9 mouse cellular contexts compared by ENCODE assay signal in the genomic region with DNA sequence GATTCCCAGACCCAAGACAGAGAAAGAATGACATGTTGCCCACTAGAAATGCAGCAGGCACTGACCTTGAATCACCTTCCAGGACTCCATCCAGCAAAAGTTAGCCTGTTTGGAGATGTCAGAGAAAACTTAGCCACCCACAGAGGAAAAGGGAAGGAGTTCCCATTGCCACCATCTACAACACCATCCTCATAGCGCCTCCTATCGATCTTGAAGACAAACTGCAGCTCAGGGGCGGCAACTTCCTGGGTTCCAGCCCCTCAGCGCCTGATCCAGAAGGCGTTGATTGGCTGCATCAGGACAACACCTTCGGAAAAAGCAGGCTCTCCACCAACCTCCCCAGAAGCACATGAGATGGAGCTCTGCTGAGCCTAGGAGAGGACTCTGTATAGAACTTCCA. TPM values are rescaled to one million over a fixed set of nuclear protein-coding genes. Genes with fewer than 3 reads are reported as not detected.
DNase-seq lines count a peak whose midpoint lies in the region; ATAC-seq and TF ChIP-seq lines count a peak whose summit lies in the region.
"Had no signal": no experiment of that assay in that cellular context is flagged by ENCODE, and none has a peak within 500 bp of the region (broad histone marks: within the 10 kb centered on the region; RNA-seq: fewer than 3 reads in every experiment).

No protein-coding gene starts in this region.

- no peak overlapping the region for H3K27ac ChIP-seq in cortical plate, adult 2 months (ENCODE audit: insufficient read depth, low read length)
- no peak overlapping the region for H3K27ac ChIP-seq in heart, embryonic 10.5 days
- no peak overlapping the region for H3K27ac ChIP-seq in neural tube, embryonic 13.5 days (replicated peaks)

- WGBS in heart, embryonic 10.5 days: 14% methylated on average over 6 of the region's 6 CpGs
- WGBS in neural tube, embryonic 13.5 days: 20% methylated on average over 6 of the region's 6 CpGs

- no peaks in the 10 kb centered on the region; the same call in 1 of the 2 replicates for H3K4me1 ChIP-seq in cortical plate, adult 2 months (ENCODE audit: control insufficient read depth, insufficient read depth, low read length)
- peaks cover 39% of the 10 kb centered on the region for H3K4me1 ChIP-seq in heart, embryonic 10.5 days
- H3K4me1 ChIP-seq in neural tube, embryonic 13.5 days (replicated peaks): peaks cover 26% of the 10 kb centered on the region

- H3K4me2 ChIP-seq in neural tube, embryonic 13.5 days: peak overlapping the region; percentile 93

- peaks cover 27% of the 10 kb centered on the region for H3K27me3 ChIP-seq in heart, embryonic 10.5 days (ENCODE audit: insufficient read depth, poor library complexity, severe bottlenecking)
- peaks cover 45% of the 10 kb centered on the region for H3K27me3 ChIP-seq in neural tube, embryonic 13.5 days

- no peaks in the 10 kb centered on the region for H3K36me3 ChIP-seq in heart, embryonic 10.5 days
- no peaks in the 10 kb centered on the region for H3K36me3 ChIP-seq in neural tube, embryonic 13.5 days

- H3K9me3 ChIP-seq in heart, embryonic 10.5 days: no peaks in the 10 kb centered on the region
- no peaks in the 10 kb centered on the region for H3K9me3 ChIP-seq in neural tube, embryonic 13.5 days
- H3K9me3 ChIP-seq: megakaryocyte, embryonic 14.5 days had no signal

- H3K9ac ChIP-seq in neural tube, embryonic 13.5 days: no peak overlapping the region

- peak; percentile 46 for TF ChIP-seq CTCF in cortical plate, adult 2 months (IDR thresholded peaks at IDR 0.05; ENCODE audit: extremely low read depth, insufficient read depth, low read length)

- no peak for ATAC-seq in neural tube, embryonic 13.5 days (ENCODE audit: low read depth)

- peak; percentile 12 for DNase-seq in layer of hippocampus, adult 9-11 months
- DNase-seq in layer of hippocampus, adult 18-20 months (ENCODE audit: low spot score in 2 of 2): no peak
- peak; percentile 80 for DNase-seq in heart, embryonic 10.5 days (ENCODE audit: low spot score)
- peak; percentile 52 to 72 for DNase-seq in kidney, postnatal 25 days
- DNase-seq in left cerebral cortex, adult 18-20 months (ENCODE audit: low spot score in 2 of 2): no peak
- DNase-seq in right cerebral cortex, postnatal 14 days: no peak

- peak overlapping the region; percentile 68 for H3K4me3 ChIP-seq in cortical plate, adult 2 months (ENCODE audit: insufficient read depth, low read length)
- peak overlapping the region; percentile 73 for H3K4me3 ChIP-seq in heart, embryonic 10.5 days
- peak overlapping the region; percentile 54 for H3K4me3 ChIP-seq in neural tube, embryonic 13.5 days
- H3K4me3 ChIP-seq: megakaryocyte, embryonic 14.5 days had no signal

- TF ChIP-seq POLR2A in cortical plate, adult 2 months (IDR thresholded peaks at IDR 0.05; ENCODE audit: extremely low read depth, insufficient read depth, low read length): no peak

RNA-seq across cellular contexts. Expression of a gene that starts 1.5 kb away (rescaled TPM):
- 1 to 10 TPM; 3.1 to 4.4 TPM for total RNA-seq in layer of hippocampus, adult 18-20 months (2021)
- 3.6 and 3.7 TPM in 2 replicates for polyA plus RNA-seq in cortical plate, adult 2 months (2012; rRNA removed)
- polyA plus RNA-seq in heart, embryonic 10.5 days (2016; fragmentation: Nextera tagmentation; extraction: Ambion mirVana): 6.4 and 7.9 TPM in 2 replicates
- polyA plus RNA-seq in neural tube, embryonic 13.5 days (2015; fragmentation: Nextera tagmentation; extraction: Ambion mirVana): 7.8 and 8.8 TPM in 2 replicates
- 1 to 10 TPM; 5.1 to 5.6 TPM for total RNA-seq in left cerebral cortex, adult 18-20 months (2021)

RNA-seq across cellular contexts. Expression of a gene that starts 21.6 kb away (rescaled TPM):
- 1 to 10 TPM; 4.2 to 4.6 TPM for total RNA-seq in layer of hippocampus, adult 18-20 months (2021)
- 2.0 TPM in 2 replicates for polyA plus RNA-seq in cortical plate, adult 2 months (2012; rRNA removed)
- polyA plus RNA-seq in heart, embryonic 10.5 days (2016; fragmentation: Nextera tagmentation; extraction: Ambion mirVana): 1.3 and 2.7 TPM in 2 replicates
- polyA plus RNA-seq in neural tube, embryonic 13.5 days (2015; fragmentation: Nextera tagmentation; extraction: Ambion mirVana): 1.0 and 1.5 TPM in 2 replicates
- total RNA-seq in left cerebral cortex, adult 18-20 months (2021): 1 to 10 TPM; 4.1 to 4.5 TPM

Comparison
In these comparisons a context has a peak if more than half of its experiments do, and no peak if none do; other contexts are left out.
1. DNase-seq: peak in layer of hippocampus, adult 9-11 months (single experiment), heart, embryonic 10.5 days (single experiment) and kidney, postnatal 25 days (2 of 2); none in layer of hippocampus, adult 18-20 months (0 of 2), left cerebral cortex, adult 18-20 months (0 of 2) and right cerebral cortex, postnatal 14 days (single experiment).
2. Peak in every context shown above with its lines, with median percentiles within 50 percentile points of each other: H3K4me3 ChIP-seq.